Mouse (Mus musculus): Measurements from ENCODE around the gene Limk1. TPM values are rescaled to one million over a fixed set of nuclear protein-coding genes. Genes with fewer than 3 reads are reported as not detected.
"Not testable (repeated sequence)": the region's sequence is repeated elsewhere in the genome, so short reads cannot be mapped to it uniquely, and the experiment has no call there.

Limk1 gene
- total RNA-seq, 2 experiments from 2014 or later, result 39.9 to 44.8 TPM

GRCm38 (mm10) chr5:134678031-134678430 lies 10.4 kb downstream of the Limk1 start:
- DNase-seq (ENCODE audit: low spot score in 2 of 2), result no peak

- no peak for DNase-seq (ENCODE audit: low spot score in 2 of 2)
These were observed 10.9 kb downstream of the Limk1 start for GRCm38 (mm10) chr5:134677491-134677890.

GRCm38 (mm10) chr5:134675956-134676759 lies 12.2 kb downstream of the Limk1 start:
- peak; percentile 20 to 62 for DNase-seq (ENCODE audit: low spot score in 2 of 2)

GRCm38 (mm10) chr5:134674977-134675376 lies 13.4 kb downstream of the Limk1 start:
- no peak for DNase-seq (ENCODE audit: low spot score in 2 of 2)

- DNase-seq (ENCODE audit: low spot score in 2 of 2), result no peak
These were observed 15.8 kb downstream of the Limk1 start for GRCm38 (mm10) chr5:134672611-134673010.

- no peak for DNase-seq (ENCODE audit: low spot score in 2 of 2)
These were observed 16.2 kb downstream of the Limk1 start for GRCm38 (mm10) chr5:134672198-134672516.

GRCm38 (mm10) chr5:134671335-134672197 lies 16.8 kb downstream of the Limk1 start:
- no peak for DNase-seq (ENCODE audit: low spot score in 2 of 2)

GRCm38 (mm10) chr5:134669001-134669708 lies 19.2 kb downstream of the Limk1 start:
- no peak for DNase-seq (ENCODE audit: low spot score in 2 of 2)

- DNase-seq (ENCODE audit: low spot score in 2 of 2), result peak in 1 of 2 experiments; percentile 34
These were observed 19.9 kb downstream of the Limk1 start for GRCm38 (mm10) chr5:134668495-134668894.

GRCm38 (mm10) chr5:134656708-134657107 lies 31.7 kb downstream of the Limk1 start:
- no peak for DNase-seq (ENCODE audit: low spot score in 2 of 2)

- DNase-seq (ENCODE audit: low spot score in 2 of 2), result peak in 1 of 2 experiments; percentile 22
These were observed 36.4 kb downstream of the Limk1 start for GRCm38 (mm10) chr5:134652015-134652414.

GRCm38 (mm10) chr5:134650926-134651325 lies 37.5 kb downstream of the Limk1 start:
- DNase-seq (ENCODE audit: low spot score in 2 of 2), result peak in 1 of 2 experiments; percentile 48

- DNase-seq (ENCODE audit: low spot score in 2 of 2), result not testable (repeated sequence)
These were observed 39.4 kb downstream of the Limk1 start for GRCm38 (mm10) chr5:134648976-134649375.

GRCm38 (mm10) chr5:134647394-134647793 lies 41.0 kb downstream of the Limk1 start:
- no peak for DNase-seq (ENCODE audit: low spot score in 2 of 2)

GRCm38 (mm10) chr5:134646461-134646860 lies 41.9 kb downstream of the Limk1 start:
- no peak for DNase-seq (ENCODE audit: low spot score in 2 of 2)

- no peak for DNase-seq (ENCODE audit: low spot score in 2 of 2)
These were observed 43.7 kb downstream of the Limk1 start for GRCm38 (mm10) chr5:134644643-134645118.

GRCm38 (mm10) chr5:134644121-134644520 lies 44.3 kb downstream of the Limk1 start:
- no peak for DNase-seq (ENCODE audit: low spot score in 2 of 2)

GRCm38 (mm10) chr5:134640371-134640770 lies 48.0 kb downstream of the Limk1 start:
- DNase-seq (ENCODE audit: low spot score in 2 of 2), result no peak

GRCm38 (mm10) chr5:134639269-134639682 lies 49.1 kb downstream of the Limk1 start, which contains the start of gene Eif4h:
TSS of gene Eif4h (minus strand) at chr5:134639490.
- peak; percentile 94 to 98 for DNase-seq (ENCODE audit: low spot score in 2 of 2)

GRCm38 (mm10) chr5:134638461-134639268 lies 49.7 kb downstream of the Limk1 start:
- no peak for DNase-seq (ENCODE audit: low spot score in 2 of 2)
